Mouse (Mus musculus): ENCODE measurements around the gene Ecd.

- no peak for TF ChIP-seq CTCF (IDR thresholded peaks at IDR 0.05; ENCODE audit: insufficient read depth, low read length)
- TF ChIP-seq POLR2A (IDR thresholded peaks at IDR 0.05; ENCODE audit: borderline replicate concordance, extremely low read depth, low read depth, low read length), result no peak
Observed at GRCm38 (mm10) chr14:20371854-20372253, 23.9 kb upstream of the Ecd start.

Data from lung, adult 2 months (tissue).